Mouse (Mus musculus): Measurements from ENCODE around the gene Bzw2.

DNA sequence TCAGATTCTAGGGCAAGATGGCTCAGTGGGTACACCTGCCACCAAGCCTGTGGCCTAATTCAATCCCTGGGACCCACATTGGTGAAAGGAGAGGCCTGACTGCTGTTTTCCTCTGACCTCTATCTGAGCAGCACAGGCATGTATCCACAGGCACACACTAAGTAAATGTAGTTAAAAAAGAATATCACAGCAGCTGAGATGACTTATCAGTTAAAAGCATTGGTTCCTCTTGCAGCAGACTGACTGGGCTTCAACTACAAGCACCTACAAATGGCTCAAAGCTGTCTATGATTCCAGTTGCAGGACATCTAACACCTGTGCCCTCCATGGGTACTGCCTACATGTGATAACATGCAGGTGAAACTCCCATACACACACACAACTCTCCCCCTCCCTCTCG, 69.1 kb downstream of the Bzw2 start:
- TF ChIP-seq POLR2A (IDR thresholded peaks at IDR 0.05; ENCODE audit: borderline replicate concordance, extremely low read depth, insufficient read depth, insufficient read length, poor library complexity, severe bottlenecking) (no peak), CTCF (IDR thresholded peaks at IDR 0.05; ENCODE audit: borderline replicate concordance, extremely low read depth, insufficient read depth, insufficient read length) (no peak)
